Comparison of ENCODE assay signal across 8 mouse cellular contexts in the genomic region with DNA sequence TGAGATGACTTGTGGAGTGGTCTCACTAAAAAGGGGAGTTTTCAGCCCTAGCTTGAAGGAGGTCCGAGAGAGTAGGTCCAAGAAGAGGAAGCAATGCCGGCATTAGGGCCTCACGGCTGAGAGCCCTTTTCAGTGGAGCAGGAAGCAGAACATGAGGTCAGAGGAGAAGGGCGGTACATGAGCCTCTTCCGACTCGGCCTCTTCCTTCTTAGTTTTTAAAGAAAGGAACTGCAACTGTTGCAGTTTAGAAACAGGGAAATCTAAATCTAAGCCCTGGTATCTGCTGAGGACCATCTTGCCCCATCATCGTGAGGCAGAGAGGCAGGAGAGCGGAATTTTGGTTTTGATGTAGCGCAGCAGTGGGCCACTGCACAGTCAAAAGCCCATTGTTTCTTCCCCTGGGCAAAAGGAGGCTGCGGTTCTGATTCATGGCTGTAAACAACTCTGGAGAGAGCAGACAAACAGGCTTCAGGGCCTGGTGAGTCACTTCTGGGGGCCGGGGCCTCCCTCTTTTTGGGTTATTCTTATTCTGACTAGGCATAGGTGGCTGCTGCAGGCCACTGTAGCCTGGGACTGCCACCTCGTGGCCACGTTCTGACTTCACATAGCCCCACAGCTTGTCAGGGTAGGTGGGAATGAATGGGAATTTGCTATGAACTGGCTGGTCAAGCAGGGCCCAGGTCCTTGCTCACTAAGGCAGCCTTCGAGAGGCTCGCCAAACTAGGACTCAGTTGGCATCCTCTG. TPM values are rescaled to one million over a fixed set of nuclear protein-coding genes. Genes with fewer than 3 reads are reported as not detected.
A peak's percentile ranks its signal among the peaks of the same experiment; 100 is the strongest.
DNase-seq lines count a peak whose midpoint lies in the region; ATAC-seq and TF ChIP-seq lines count a peak whose summit lies in the region.

A gene (plus strand): TSS at position 191 of the 744 bp plus-strand sequence.

- TF ChIP-seq CTCF in gastrocnemius, adult 2 months (IDR thresholded peaks at IDR 0.05): peak; percentile 89
- TF ChIP-seq CTCF in left cerebral cortex, adult 2 months (IDR thresholded peaks at IDR 0.05): peak; percentile 85

- 0 out of 2 replicates have a peak within 1 kb of the TSS, but pooled peaks have one; percentile 36 for H3K9ac ChIP-seq in hindbrain, embryonic 16.5 days (ENCODE audit: low read depth, low read length)

- H3K9me3 ChIP-seq in hindbrain, embryonic 16.5 days (ENCODE audit: control insufficient read depth, low read length): no peaks in the 10 kb centered on the region

- peaks cover 60% of the 10 kb centered on the region for H3K79me2 ChIP-seq in macrophage (ENCODE audit: inconsistent target)

- peak within 1 kb of the TSS; percentile 68 for H3K4me3 ChIP-seq in gastrocnemius, adult 2 months
- no peak within 1 kb of the TSS for H3K4me3 ChIP-seq in hindbrain, embryonic 16.5 days (ENCODE audit: low read length)
- H3K4me3 ChIP-seq in left cerebral cortex, adult 2 months: peak within 1 kb of the TSS; percentile 21
- peak within 1 kb of the TSS; percentile 73 for H3K4me3 ChIP-seq in macrophage (ENCODE audit: inconsistent target)

- peak; percentile 59; the same call in 1 of the 2 replicates for ATAC-seq in hindbrain, embryonic 16.5 days

- DNase-seq in ZHBTc4 (ENCODE audit: low read depth, low spot score): peak; percentile 87
- DNase-seq in cerebellum, postnatal 4 days (ENCODE audit: low spot score in 2 of 2): peak; percentile 50 to 74
- peak; percentile 82 for DNase-seq in gastrocnemius, adult 2 months
- DNase-seq in left cerebral cortex, adult 2 months (ENCODE audit: extremely low spot score in 1 of 2, low spot score in 2 of 2): peak; percentile 77 to 78
- peak; percentile 75 for DNase-seq in right cerebral cortex, postnatal 14 days
- peak; percentile 70 to 76 for DNase-seq in urinary bladder, postnatal 4 days (ENCODE audit: low spot score in 2 of 2)

- peaks cover 17% of the 10 kb centered on the region for H3K4me1 ChIP-seq in hindbrain, embryonic 16.5 days (ENCODE audit: control insufficient read depth, insufficient read depth, low read depth, low read length)

- WGBS in hindbrain, embryonic 16.5 days: 43% methylated on average over 15 of the region's 15 CpGs
- under 1% methylated on average over 15 of the region's 15 CpGs for WGBS in macrophage (ENCODE audit: missing documents)

- no peaks in the 10 kb centered on the region for H3K27me3 ChIP-seq in hindbrain, embryonic 16.5 days (replicated peaks; ENCODE audit: control insufficient read depth, insufficient read depth, low read length)

- intact Hi-C loops in gastrocnemius, adult 2 months (cut with DNase I): loop anchor here (2.0 kb wide), 1 partner anchor 85 kb away; no protein-coding TSS in a partner anchor
- intact Hi-C loops in left cerebral cortex, adult 2 months (cut with DNase I): loop anchor here (1.0 to 5.0 kb wide), 2 partner anchors 90 to 165 kb away; no protein-coding TSS in a partner anchor

- peak within 1 kb of the TSS; percentile 84 for H3K27ac ChIP-seq in gastrocnemius, adult 2 months
- peak within 1 kb of the TSS; percentile 10; the same call in 1 of the 2 replicates for H3K27ac ChIP-seq in hindbrain, embryonic 16.5 days (ENCODE audit: low read depth, low read length)
- H3K27ac ChIP-seq in left cerebral cortex, adult 2 months: peak within 1 kb of the TSS; percentile 83
- peak within 1 kb of the TSS; percentile 99 for H3K27ac ChIP-seq in macrophage

- peak within 1 kb of the TSS; percentile 14; the same call in 1 of the 2 replicates for H3K4me2 ChIP-seq in hindbrain, embryonic 16.5 days (ENCODE audit: low read length)

- no peaks in the 10 kb centered on the region for H3K36me3 ChIP-seq in hindbrain, embryonic 16.5 days (ENCODE audit: control insufficient read depth, insufficient read depth, low read length)
- peaks cover 25% of the 10 kb centered on the region for H3K36me3 ChIP-seq in macrophage (ENCODE audit: inconsistent target)

RNA-seq across cellular contexts. Expression of the gene that starts here (rescaled TPM):
- under 1 TPM; 0.79 to 0.84 TPM for total RNA-seq in gastrocnemius, adult 2 months (2021)
- 2.2 and 2.6 TPM in 2 replicates for polyA plus RNA-seq in hindbrain, embryonic 16.5 days (2015; fragmentation: Nextera tagmentation; extraction: Ambion mirVana)
- 1 to 10 TPM; 2.5 to 2.7 TPM for total RNA-seq in left cerebral cortex, adult 2 months (2021)
- 100 to 1,000 TPM in 13 of 26 experiments, 10 to 100 TPM in 11, 1 to 10 TPM in 2; 8.2 to 252 (median 93.8) TPM for total RNA-seq in macrophage (2018; cell fraction: chromatin; rRNA removed)
- 10 to 100 TPM; 23.1 to 86.6 (median 55.7) TPM for total RNA-seq in macrophage (2018; cell fraction: cytosol; rRNA removed)
- total RNA-seq in macrophage (2018; cell fraction: nucleus; rRNA removed): 100 to 1,000 TPM in 15 of 26 experiments, 10 to 100 TPM in 11; 18.0 to 263 (median 107) TPM
- 44.6 to 74.8 TPM (median 53.2 TPM) in 3 replicates for polyA plus RNA-seq in macrophage (2018)

Comparison
In these comparisons a context has a peak if more than half of its experiments do, and no peak if none do; other contexts are left out.
1. RNA of the gene that starts here (polyA plus RNA-seq): 44.6 to 74.8 TPM in macrophage; 2.2 to 2.6 TPM in hindbrain, embryonic 16.5 days; every median in the first group is over 10 times any median in the second.
2. Peak in DNase-seq, H3K4me3 ChIP-seq and H3K27ac ChIP-seq in gastrocnemius, adult 2 months; RNA of the gene not detected or under 1 TPM.
3. H3K27ac ChIP-seq: peak in every context shown above with its lines; median percentile 99 in macrophage; 84 in gastrocnemius, adult 2 months; 83 in left cerebral cortex, adult 2 months; 10 in hindbrain, embryonic 16.5 days.
4. Peak in every context shown above with its lines, with median percentiles within 50 percentile points of each other: DNase-seq.